Mouse (Mus musculus) midbrain, embryonic 12.5 days (tissue): ENCODE data around the gene Gm20388. TPM values are rescaled to one million over a fixed set of nuclear protein-coding genes. Genes with fewer than 3 reads are reported as not detected.

Experiments
- ATAC-seq: fragments of 200-750 bp; cut with Nextera tagmentation; 2 replicates; pipeline ENCODE4 v1.8.0; 2017; ENCODE audit warnings: low read depth, moderate TSS enrichment, moderate library complexity; ENCODE audit not compliant: low FRiP score
- H3K27ac ChIP-seq: fragments of 300-500 bp; sonication (generic); replicated peaks from 2 replicates; pipeline ENCODE4 v1.5.1; 2016; ENCODE audit warnings: mild to moderate bottlenecking
- H3K27me3 ChIP-seq: fragments of 300-500 bp; sonication (generic); 2 replicates; pipeline ENCODE4 v1.6.1; 2016; ENCODE audit warnings: mild to moderate bottlenecking
- H3K36me3 ChIP-seq: fragments of 300-500 bp; sonication (generic); 2 replicates; pipeline ENCODE4 v1.6.1; 2016
- H3K4me1 ChIP-seq: fragments of 300-500 bp; sonication (generic); 2 replicates; pipeline ENCODE4 v1.6.1; 2016
- H3K4me2 ChIP-seq: fragments of 300-500 bp; sonication (generic); replicated peaks from 2 replicates; pipeline ENCODE4 v1.6.1; 2016; ENCODE audit warnings: mild to moderate bottlenecking, moderate library complexity
- H3K4me3 ChIP-seq: fragments of 300-500 bp; sonication (generic); 2 replicates; pipeline ENCODE4 v1.5.1; 2016; ENCODE audit warnings: mild to moderate bottlenecking
- H3K9ac ChIP-seq: fragments of 300-500 bp; sonication (generic); replicated peaks from 2 replicates; pipeline ENCODE4 v1.6.1; 2016; ENCODE audit warnings: mild to moderate bottlenecking, moderate library complexity
- H3K9me3 ChIP-seq: fragments of 300-500 bp; sonication (generic); 2 replicates; pipeline ENCODE4 v1.6.1; 2016; ENCODE audit warnings: mild to moderate bottlenecking
- WGBS: fragments of 180-500 bp; shearing (Covaris S2); methylation state at CpG from one replicate; pipeline ENCODE4 v1.1.7; 2016; 5-methylcytosine and 5-hydroxymethylcytosine counted together
- polyA plus RNA-seq: library from polyadenylated mRNA; unstranded; fragments of >200 nt; fragmentation: Nextera tagmentation; extraction: Ambion mirVana; gene quantifications from 2 replicates; pipeline ENCODE4 v1.2.1, GENCODE M21; 2016

Gm20388 gene
- polyA plus RNA-seq, 1 experiment from 2014 or later, result not detected

GRCm38 (mm10) chr8:124256841-124257240 lies 4346.2 kb downstream of the Gm20388 start:
- no peaks in the 10 kb centered on the region; the same call in 1 of the 2 replicates for H3K27me3 ChIP-seq
- no peak overlapping the region for H3K9ac ChIP-seq
- peaks cover 51% of the 10 kb centered on the region for H3K4me1 ChIP-seq
- H3K4me2 ChIP-seq, result no peak overlapping the region
- ATAC-seq, result no peak
- no peaks in the 10 kb centered on the region for H3K36me3 ChIP-seq
- peak overlapping the region; percentile 52 for H3K27ac ChIP-seq
- H3K9me3 ChIP-seq, result no peaks in the 10 kb centered on the region
- H3K4me3 ChIP-seq, result no peak overlapping the region
- 80% methylated on average over 9 of the region's 9 CpGs for WGBS

GRCm38 (mm10) chr8:124257363-124257762 lies 4346.7 kb downstream of the Gm20388 start:
- Histone ChIP-seq H3K4me3 (no peak overlapping the region), H3K27ac (peak overlapping the region; percentile 52), H3K36me3 (no peaks in the 10 kb centered on the region), H3K27me3 (no peaks in the 10 kb centered on the region; the same call in 1 of the 2 replicates), H3K4me2 (no peak overlapping the region), H3K9me3 (no peaks in the 10 kb centered on the region), H3K4me1 (peaks cover 56% of the 10 kb centered on the region), H3K9ac (no peak overlapping the region)
- 76% methylated on average over 10 of the region's 10 CpGs for WGBS
- no peak for ATAC-seq

- 90% methylated on average over 4 of the region's 4 CpGs for WGBS
- no peaks in the 10 kb centered on the region for H3K36me3 ChIP-seq
- peaks cover 70% of the 10 kb centered on the region for H3K4me1 ChIP-seq
- ATAC-seq, result no peak
- H3K27me3 ChIP-seq, result no peaks in the 10 kb centered on the region; the same call in 1 of the 2 replicates
- no peaks in the 10 kb centered on the region for H3K9me3 ChIP-seq
- H3K9ac ChIP-seq, result no peak overlapping the region
- H3K4me2 ChIP-seq, result no peak overlapping the region
- no peak overlapping the region for H3K4me3 ChIP-seq
- H3K27ac ChIP-seq, result no peak overlapping the region
These were observed 4348.5 kb downstream of the Gm20388 start for GRCm38 (mm10) chr8:124259146-124259545.

- no peaks in the 10 kb centered on the region; the same call in 1 of the 2 replicates for H3K27me3 ChIP-seq
- H3K9ac ChIP-seq, result no peak overlapping the region
- H3K4me1 ChIP-seq, result peaks cover 71% of the 10 kb centered on the region
- no peak overlapping the region for H3K4me2 ChIP-seq
- H3K27ac ChIP-seq, result peak overlapping the region; percentile 30; the same call in 1 of the 2 replicates
- WGBS, result 77% methylated on average over 7 of the region's 7 CpGs
- H3K36me3 ChIP-seq, result no peaks in the 10 kb centered on the region
- no peak overlapping the region for H3K4me3 ChIP-seq
- H3K9me3 ChIP-seq, result no peaks in the 10 kb centered on the region
- no peak for ATAC-seq
These were observed 4349.3 kb downstream of the Gm20388 start for GRCm38 (mm10) chr8:124259925-124260324.

- H3K36me3 ChIP-seq, result no peaks in the 10 kb centered on the region
- peaks cover 73% of the 10 kb centered on the region for H3K4me1 ChIP-seq
- peak overlapping the region; percentile 30; the same call in 1 of the 2 replicates for H3K27ac ChIP-seq
- no peak overlapping the region for H3K9ac ChIP-seq
- H3K9me3 ChIP-seq, result no peaks in the 10 kb centered on the region
- no peak overlapping the region for H3K4me3 ChIP-seq
- 0 out of 2 replicates have a peak, but pooled peaks have one; percentile 24 for ATAC-seq
- 68% methylated on average over 12 of the region's 12 CpGs for WGBS
- H3K4me2 ChIP-seq, result no peak overlapping the region
- no peaks in the 10 kb centered on the region; the same call in 1 of the 2 replicates for H3K27me3 ChIP-seq
These were observed 4349.7 kb downstream of the Gm20388 start for GRCm38 (mm10) chr8:124260371-124260770.

- no peak for ATAC-seq
- Histone ChIP-seq H3K9ac (no peak overlapping the region), H3K4me2 (no peak overlapping the region), H3K27ac (peak overlapping the region; percentile 65), H3K4me1 (peaks cover 52% of the 10 kb centered on the region), H3K27me3 (no peaks in the 10 kb centered on the region; the same call in 1 of the 2 replicates), H3K36me3 (no peaks in the 10 kb centered on the region), H3K4me3 (no peak overlapping the region), H3K9me3 (no peaks in the 10 kb centered on the region)
- WGBS, result 36% methylated on average over 9 of the region's 9 CpGs
These were observed 4352.4 kb downstream of the Gm20388 start for GRCm38 (mm10) chr8:124263058-124263457.

GRCm38 (mm10) chr8:124264032-124264431 lies 4353.4 kb downstream of the Gm20388 start:
- H3K27ac ChIP-seq, result no peak overlapping the region

GRCm38 (mm10) chr8:124264671-124265070 lies 4354.0 kb downstream of the Gm20388 start:
- H3K36me3 ChIP-seq, result no peaks in the 10 kb centered on the region
- H3K9me3 ChIP-seq, result no peaks in the 10 kb centered on the region
- H3K4me2 ChIP-seq, result no peak overlapping the region
- no peak for ATAC-seq
- H3K4me3 ChIP-seq, result no peak overlapping the region
- no peak overlapping the region for H3K9ac ChIP-seq
- peaks cover 45% of the 10 kb centered on the region for H3K4me1 ChIP-seq
- H3K27ac ChIP-seq, result no peak overlapping the region
- no peaks in the 10 kb centered on the region; the same call in 1 of the 2 replicates for H3K27me3 ChIP-seq
- 95% methylated on average over 12 of the region's 12 CpGs for WGBS

More at GRCm38 (mm10) chr8:124264032-124264431, 4353.4 kb downstream of the Gm20388 start:
- no peaks in the 10 kb centered on the region; the same call in 1 of the 2 replicates for H3K27me3 ChIP-seq
- H3K9ac ChIP-seq, result no peak overlapping the region
- no peaks in the 10 kb centered on the region for H3K9me3 ChIP-seq
- peaks cover 50% of the 10 kb centered on the region for H3K4me1 ChIP-seq
- H3K36me3 ChIP-seq, result no peaks in the 10 kb centered on the region
- no peak for ATAC-seq
- no peak overlapping the region for H3K4me2 ChIP-seq
- H3K4me3 ChIP-seq, result no peak overlapping the region
- 85% methylated on average over 8 of the region's 8 CpGs for WGBS

- WGBS, result 91% methylated on average over 2 of the region's 2 CpGs
- no peak overlapping the region for H3K9ac ChIP-seq
- peaks cover 42% of the 10 kb centered on the region for H3K4me1 ChIP-seq
- no peak overlapping the region for H3K4me2 ChIP-seq
- no peak for ATAC-seq
- no peaks in the 10 kb centered on the region for H3K36me3 ChIP-seq
- no peaks in the 10 kb centered on the region; the same call in 1 of the 2 replicates for H3K27me3 ChIP-seq
- no peak overlapping the region for H3K27ac ChIP-seq
- no peaks in the 10 kb centered on the region for H3K9me3 ChIP-seq
- no peak overlapping the region for H3K4me3 ChIP-seq
These were observed 4354.5 kb downstream of the Gm20388 start for GRCm38 (mm10) chr8:124265130-124265529.

GRCm38 (mm10) chr8:124265798-124266197 lies 4355.2 kb downstream of the Gm20388 start:
- H3K4me2 ChIP-seq, result no peak overlapping the region
- H3K27me3 ChIP-seq, result no peaks in the 10 kb centered on the region; the same call in 1 of the 2 replicates
- H3K36me3 ChIP-seq, result no peaks in the 10 kb centered on the region
- H3K4me3 ChIP-seq, result no peak overlapping the region
- 84% methylated on average over 8 of the region's 8 CpGs for WGBS
- no peaks in the 10 kb centered on the region for H3K9me3 ChIP-seq
- H3K9ac ChIP-seq, result no peak overlapping the region
- no peak overlapping the region for H3K27ac ChIP-seq
- no peak for ATAC-seq
- H3K4me1 ChIP-seq, result peaks cover 40% of the 10 kb centered on the region

- peaks cover 30% of the 10 kb centered on the region for H3K4me1 ChIP-seq
- H3K9ac ChIP-seq, result no peak overlapping the region
- H3K9me3 ChIP-seq, result no peaks in the 10 kb centered on the region
- ATAC-seq, result no peak
- H3K27me3 ChIP-seq, result no peaks in the 10 kb centered on the region
- 88% methylated on average over 4 of the region's 4 CpGs for WGBS
- H3K36me3 ChIP-seq, result no peaks in the 10 kb centered on the region
- H3K4me2 ChIP-seq, result no peak overlapping the region
- H3K27ac ChIP-seq, result no peak overlapping the region
- no peak overlapping the region for H3K4me3 ChIP-seq
These were observed 4356.6 kb downstream of the Gm20388 start for GRCm38 (mm10) chr8:124267206-124267605.

GRCm38 (mm10) chr8:124270504-124270903 lies 4359.9 kb downstream of the Gm20388 start:
- no peaks in the 10 kb centered on the region for H3K27me3 ChIP-seq
- H3K27ac ChIP-seq, result no peak overlapping the region
- no peak for ATAC-seq
- H3K36me3 ChIP-seq, result 0 out of 2 replicates have a peak, but pooled peaks cover under 1% of the 10 kb centered on the region
- WGBS, result 95% methylated on average over 6 of the region's 6 CpGs
- no peak overlapping the region for H3K4me2 ChIP-seq
- H3K9me3 ChIP-seq, result no peaks in the 10 kb centered on the region
- H3K4me1 ChIP-seq, result peaks cover 22% of the 10 kb centered on the region
- H3K9ac ChIP-seq, result no peak overlapping the region
- H3K4me3 ChIP-seq, result no peak overlapping the region

GRCm38 (mm10) chr8:124270904-124271303 lies 4360.3 kb downstream of the Gm20388 start:
- Histone ChIP-seq H3K4me1 (peaks cover 22% of the 10 kb centered on the region), H3K4me3 (no peak overlapping the region), H3K27me3 (no peaks in the 10 kb centered on the region), H3K9me3 (no peaks in the 10 kb centered on the region), H3K36me3 (0 out of 2 replicates have a peak, but pooled peaks cover 5% of the 10 kb centered on the region), H3K27ac (no peak overlapping the region), H3K4me2 (no peak overlapping the region), H3K9ac (no peak overlapping the region)
- WGBS, result 93% methylated on average over 11 of the region's 11 CpGs
- no peak for ATAC-seq
